Mouse (Mus musculus): ENCODE results near the gene Caap1. TPM values are rescaled to one million over a fixed set of nuclear protein-coding genes. Genes with fewer than 3 reads are reported as not detected.

The Caap1 gene
- total and polyA plus RNA-seq, 2 experiments from 2014 or later = 11.4 to 12.3 TPM

- peak; percentile 89 for TF ChIP-seq CTCF (IDR thresholded peaks at IDR 0.05; ENCODE audit: low read depth)
- Histone ChIP-seq H3K9me3 (ENCODE audit: low read length) (no peaks in the 10 kb centered on the region), H3K27me3 (ENCODE audit: insufficient read depth, low read length) (no peaks in the 10 kb centered on the region), H3K4me2 (ENCODE audit: low read depth) (no peak overlapping the region), H3K36me3 (ENCODE audit: insufficient read depth) (no peaks in the 10 kb centered on the region), H3K27ac (ENCODE audit: low read depth, low read length) (no peak overlapping the region), H3K4me1 (ENCODE audit: insufficient read depth) (no peaks in the 10 kb centered on the region), H3K9ac (no peak overlapping the region), H3K4me3 (ENCODE audit: low read depth, low read length) (no peak overlapping the region)
- WGBS = 58% methylated on average over 4 of the region's 4 CpGs
- ATAC-seq = no peak
- DNase-seq = peak; percentile 87
Observed at GRCm38 (mm10) chr4:94517631-94518030, 39.0 kb downstream of the Caap1 start.

GRCm38 (mm10) chr4:94515366-94515765, 41.2 kb downstream of the Caap1 start:
- WGBS = 54% methylated on average over 3 of the region's 3 CpGs
- H3K4me3 ChIP-seq (ENCODE audit: low read depth, low read length) = no peak overlapping the region
- TF ChIP-seq CTCF (IDR thresholded peaks at IDR 0.05; ENCODE audit: low read depth) = no peak
- no peak overlapping the region for H3K4me2 ChIP-seq (ENCODE audit: low read depth)
- no peaks in the 10 kb centered on the region for H3K9me3 ChIP-seq (ENCODE audit: low read length)
- no peak overlapping the region for H3K9ac ChIP-seq
- H3K36me3 ChIP-seq (ENCODE audit: insufficient read depth) = no peaks in the 10 kb centered on the region
- H3K27me3 ChIP-seq (ENCODE audit: insufficient read depth, low read length) = no peaks in the 10 kb centered on the region
- DNase-seq (no peak), ATAC-seq (no peak)
- no peaks in the 10 kb centered on the region for H3K4me1 ChIP-seq (ENCODE audit: insufficient read depth)
- no peak overlapping the region for H3K27ac ChIP-seq (ENCODE audit: low read depth, low read length)

GRCm38 (mm10) chr4:94476749-94477399, 79.7 kb downstream of the Caap1 start:
- H3K27ac ChIP-seq (ENCODE audit: low read depth, low read length) = no peak overlapping the region
- no peak overlapping the region for H3K4me3 ChIP-seq (ENCODE audit: low read depth, low read length)
- no peak for TF ChIP-seq CTCF (IDR thresholded peaks at IDR 0.05; ENCODE audit: low read depth)
- peak overlapping the region; percentile 13; the same call in 1 of the 2 replicates for H3K4me2 ChIP-seq (ENCODE audit: low read depth)
- no peaks in the 10 kb centered on the region for H3K9me3 ChIP-seq (ENCODE audit: low read length)
- ATAC-seq (peak; percentile 58), DNase-seq (peak; percentile 27)
- WGBS = 67% methylated on average over 18 of the region's 18 CpGs
- no peak overlapping the region for H3K9ac ChIP-seq
- no peaks in the 10 kb centered on the region for H3K4me1 ChIP-seq (ENCODE audit: insufficient read depth)
- H3K27me3 ChIP-seq (ENCODE audit: insufficient read depth, low read length) = no peaks in the 10 kb centered on the region
- no peaks in the 10 kb centered on the region for H3K36me3 ChIP-seq (ENCODE audit: insufficient read depth)

GRCm38 (mm10) chr4:94473286-94473685, 83.3 kb downstream of the Caap1 start:
- no peak for TF ChIP-seq CTCF (IDR thresholded peaks at IDR 0.05; ENCODE audit: low read depth)
- H3K27ac ChIP-seq (ENCODE audit: low read depth, low read length) = no peak overlapping the region
- H3K27me3 ChIP-seq (ENCODE audit: insufficient read depth, low read length) = no peaks in the 10 kb centered on the region
- DNase-seq = no peak
- H3K4me3 ChIP-seq (ENCODE audit: low read depth, low read length) = no peak overlapping the region
- no peak overlapping the region for H3K9ac ChIP-seq
- no peaks in the 10 kb centered on the region for H3K9me3 ChIP-seq (ENCODE audit: low read length)
- no peaks in the 10 kb centered on the region for H3K4me1 ChIP-seq (ENCODE audit: insufficient read depth)
- H3K4me2 ChIP-seq (ENCODE audit: low read depth) = no peak overlapping the region
- ATAC-seq = no peak
- WGBS = 92% methylated on average over 1 of the region's 1 CpGs
- no peaks in the 10 kb centered on the region for H3K36me3 ChIP-seq (ENCODE audit: insufficient read depth)

- 91% methylated on average over 2 of the region's 2 CpGs for WGBS
- no peaks in the 10 kb centered on the region for H3K4me1 ChIP-seq (ENCODE audit: insufficient read depth)
- 0 out of 2 replicates have a peak, but pooled peaks cover 13% of the 10 kb centered on the region for H3K36me3 ChIP-seq (ENCODE audit: insufficient read depth)
- DNase-seq (no peak), ATAC-seq (no peak)
- H3K27ac ChIP-seq (ENCODE audit: low read depth, low read length) = no peak overlapping the region
- TF ChIP-seq CTCF (IDR thresholded peaks at IDR 0.05; ENCODE audit: low read depth) = no peak
- H3K9ac ChIP-seq = no peak overlapping the region
- no peak overlapping the region for H3K4me2 ChIP-seq (ENCODE audit: low read depth)
- no peaks in the 10 kb centered on the region for H3K27me3 ChIP-seq (ENCODE audit: insufficient read depth, low read length)
- H3K4me3 ChIP-seq (ENCODE audit: low read depth, low read length) = no peak overlapping the region
- H3K9me3 ChIP-seq (ENCODE audit: low read length) = no peaks in the 10 kb centered on the region
Observed at GRCm38 (mm10) chr4:94459424-94459823, 97.2 kb downstream of the Caap1 start.

GRCm38 (mm10) chr4:94454857-94455256, 101.7 kb downstream of the Caap1 start:
- H3K4me3 ChIP-seq (ENCODE audit: low read depth, low read length) = no peak overlapping the region
- H3K4me2 ChIP-seq (ENCODE audit: low read depth) = no peak overlapping the region
- H3K4me1 ChIP-seq (ENCODE audit: insufficient read depth) = no peaks in the 10 kb centered on the region
- no peak for DNase-seq
- no peak overlapping the region for H3K9ac ChIP-seq
- no peaks in the 10 kb centered on the region for H3K9me3 ChIP-seq (ENCODE audit: low read length)
- 100% methylated on average over 1 of the region's 1 CpGs for WGBS
- no peak overlapping the region for H3K27ac ChIP-seq (ENCODE audit: low read depth, low read length)
- TF ChIP-seq CTCF (IDR thresholded peaks at IDR 0.05; ENCODE audit: low read depth) = no peak
- H3K36me3 ChIP-seq (ENCODE audit: insufficient read depth) = 0 out of 2 replicates have a peak, but pooled peaks cover 5% of the 10 kb centered on the region
- no peak for ATAC-seq
- no peaks in the 10 kb centered on the region for H3K27me3 ChIP-seq (ENCODE audit: insufficient read depth, low read length)

Other genes starting within 250 kb of the Caap1 start
- not detected in 2 replicates for gene Gm10306, start 250 bp downstream of the Caap1 start, total RNA-seq (2014; rRNA removed)
- 0.34 TPM in 1 of 2 replicates, not detected in the other for gene Gm10306, start 250 bp downstream of the Caap1 start, polyA plus RNA-seq (2015; fragmentation: Nextera tagmentation; extraction: Ambion mirVana)
- 81.4 and 111 TPM in 2 replicates for gene Plaa, start 46.4 kb upstream of the Caap1 start, total RNA-seq (2014; rRNA removed)
- 63.3 and 74.3 TPM in 2 replicates for gene Plaa, start 46.4 kb upstream of the Caap1 start, polyA plus RNA-seq (2015; fragmentation: Nextera tagmentation; extraction: Ambion mirVana)
- 15.1 and 31.2 TPM in 2 replicates for gene Ift74, start 57.7 kb upstream of the Caap1 start, total RNA-seq (2014; rRNA removed)
- 28.1 and 33.4 TPM in 2 replicates for gene Ift74, start 57.7 kb upstream of the Caap1 start, polyA plus RNA-seq (2015; fragmentation: Nextera tagmentation; extraction: Ambion mirVana)
- not detected in 2 replicates for gene Lrrc19, start 93.3 kb upstream of the Caap1 start, total RNA-seq (2014; rRNA removed)
- gene Lrrc19, start 93.3 kb upstream of the Caap1 start, polyA plus RNA-seq (2015; fragmentation: Nextera tagmentation; extraction: Ambion mirVana) = 0.19 TPM in 1 of 2 replicates, not detected in the other
- gene Tek, start 182.5 kb upstream of the Caap1 start, total RNA-seq (2014; rRNA removed) = 7.1 and 10.4 TPM in 2 replicates
- gene Tek, start 182.5 kb upstream of the Caap1 start, polyA plus RNA-seq (2015; fragmentation: Nextera tagmentation; extraction: Ambion mirVana) = 6.1 and 6.8 TPM in 2 replicates